Mouse (Mus musculus) cerebellum, postnatal 25 days (tissue): Measurements from ENCODE around the gene Mmp24.
"Not testable (repeated sequence)": the region's sequence is repeated elsewhere in the genome, so short reads cannot be mapped to it uniquely, and the experiment has no call there.

Experiments used
- DNase-seq, 2 experiments: peaks; one replicate each; pipeline ENCODE4 v3.0.0; 2021; ENCODE audit warnings: mixed read lengths in 2 of 2

The Mmp24 gene

DNA sequence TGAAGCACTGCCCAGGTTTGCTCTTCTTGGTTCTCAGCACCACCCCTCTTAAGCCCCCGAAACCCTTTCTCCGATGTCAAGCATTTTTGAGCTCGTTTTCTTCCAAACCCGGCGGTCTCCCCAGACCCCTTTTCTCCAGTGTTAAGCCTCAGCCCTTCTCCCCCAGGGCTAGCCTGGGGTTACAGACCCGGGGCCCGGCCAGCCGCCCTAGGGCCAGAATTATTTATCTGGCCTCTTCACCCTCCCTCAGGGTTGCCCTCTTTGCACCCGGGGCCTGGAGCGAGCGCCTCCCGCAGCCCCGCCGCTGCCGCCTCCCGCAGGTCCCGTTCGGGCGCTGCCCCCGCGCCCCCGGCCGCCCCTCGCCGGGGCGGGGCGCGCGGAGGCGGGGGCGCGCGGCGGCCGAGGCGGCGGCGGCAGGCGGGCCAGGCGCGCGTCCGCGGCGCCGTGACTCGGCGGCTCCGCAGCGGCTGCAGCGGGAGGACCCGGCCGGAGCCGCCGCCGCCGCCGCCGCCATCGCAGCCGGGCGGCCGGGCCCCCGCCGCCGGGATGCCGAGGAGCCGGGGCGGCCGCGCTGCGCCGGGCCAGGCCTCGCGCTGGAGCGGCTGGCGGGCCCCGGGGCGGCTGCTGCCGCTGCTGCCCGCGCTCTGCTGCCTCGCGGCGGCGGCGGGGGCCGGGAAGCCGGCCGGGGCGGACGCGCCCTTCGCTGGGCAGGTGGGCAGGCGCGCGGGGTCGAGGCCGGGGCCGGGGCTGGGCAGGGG, at the start of gene Mmp24:
TSS of gene Mmp24 (plus strand) at position 416 of the 758 bp plus-strand sequence.
- DNase-seq, result peak; percentile 68 to 74

DNA sequence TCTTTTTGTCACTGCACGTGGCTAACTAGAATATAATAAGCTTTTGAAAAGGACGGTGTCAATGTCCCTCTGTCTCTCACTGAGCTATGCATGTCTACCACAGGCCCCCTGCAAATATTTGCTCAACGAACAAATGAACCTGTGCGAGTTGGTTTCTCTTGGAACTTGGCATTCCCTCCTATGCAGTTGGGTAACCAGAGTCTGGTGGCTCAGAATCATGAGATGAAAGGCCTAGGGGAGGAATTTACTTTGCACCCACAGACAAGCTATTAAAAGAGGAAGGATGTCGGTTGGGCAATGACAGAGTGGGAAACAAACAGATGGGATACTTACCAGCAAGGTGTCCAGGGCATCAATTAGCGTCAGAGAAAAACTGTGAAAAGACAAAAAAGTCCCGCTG, 48.8 kb upstream of the Mmp24 start:
- no peak for DNase-seq

DNA sequence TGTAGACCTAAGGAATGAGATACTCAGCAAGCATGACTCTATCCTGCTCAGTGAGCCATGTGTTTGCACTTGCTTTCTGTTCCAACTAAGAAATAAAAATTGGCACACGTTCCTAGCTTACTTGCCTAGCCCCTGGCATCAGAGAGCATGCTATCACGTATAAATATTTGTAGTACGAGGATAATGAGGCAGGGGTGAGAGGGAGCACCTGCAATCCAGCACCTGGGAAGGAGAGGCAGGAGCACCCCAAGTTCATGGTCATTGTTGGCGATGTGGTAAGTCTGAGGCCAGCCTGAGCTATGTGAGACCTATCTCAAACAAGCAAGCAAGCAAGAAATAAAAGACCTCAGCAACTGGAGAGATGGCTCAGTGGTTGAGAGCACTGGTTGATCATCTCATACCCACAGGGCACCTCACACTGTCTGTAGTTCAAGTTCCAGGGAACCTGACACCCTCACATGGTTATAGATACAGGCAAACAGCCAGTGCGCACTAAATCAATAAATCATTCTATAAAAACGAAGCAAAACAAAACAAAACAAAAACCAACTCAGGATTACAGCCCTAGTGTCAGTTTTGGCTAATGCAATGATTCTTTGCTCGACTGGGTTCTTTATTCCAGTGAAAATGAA, 47.3 kb upstream of the Mmp24 start:
- no peak for DNase-seq

DNA sequence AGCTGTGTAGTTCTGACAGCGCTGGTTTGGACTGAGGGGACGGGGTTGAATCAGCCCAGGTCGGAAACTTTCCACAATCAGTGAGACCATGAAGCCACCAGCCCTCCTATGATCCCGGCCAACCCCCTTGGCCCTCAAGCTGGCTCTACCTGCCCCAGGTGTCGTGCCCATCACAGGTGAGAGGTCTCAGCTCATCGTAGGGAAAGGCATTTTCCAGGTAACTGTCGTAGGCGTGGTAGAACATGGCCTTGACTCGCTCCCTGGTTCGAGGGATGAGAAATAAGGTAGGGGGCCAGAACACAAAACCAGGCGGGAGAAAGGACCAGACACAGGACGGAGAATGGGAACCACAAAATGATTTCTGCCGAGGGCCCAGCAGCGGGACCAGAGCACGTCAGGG, 46.4 kb upstream of the Mmp24 start:
- DNase-seq, result no peak

DNA sequence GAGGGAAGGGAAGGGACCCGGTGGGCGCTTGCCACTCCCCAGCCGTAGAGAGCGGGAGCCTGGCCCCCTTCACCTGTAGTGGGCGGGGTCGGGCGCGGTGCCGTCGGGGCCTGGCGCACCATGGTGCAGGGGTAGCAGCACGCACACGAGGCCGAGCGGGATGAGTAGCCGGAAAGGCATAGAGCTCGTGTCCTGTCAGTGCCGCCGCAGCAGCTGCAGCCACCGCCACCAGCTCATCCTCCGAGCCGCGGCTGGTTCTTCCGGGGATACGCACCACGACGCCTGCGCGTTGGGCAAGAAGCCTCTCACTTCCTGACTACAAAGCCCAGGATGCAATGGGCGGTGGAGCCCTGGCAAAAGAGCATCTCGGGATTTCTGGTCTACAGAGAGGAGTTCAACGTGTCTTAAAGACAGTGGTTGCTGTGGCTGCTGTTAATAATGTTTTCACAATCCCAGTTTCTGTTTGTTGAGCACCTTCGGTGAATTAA, 45.9 kb upstream of the Mmp24 start, which contains the start of gene Edem2:
TSS of gene Edem2 (minus strand) at position 318 of the 488 bp plus-strand sequence.
- peak; percentile 87 to 94 for DNase-seq

DNA sequence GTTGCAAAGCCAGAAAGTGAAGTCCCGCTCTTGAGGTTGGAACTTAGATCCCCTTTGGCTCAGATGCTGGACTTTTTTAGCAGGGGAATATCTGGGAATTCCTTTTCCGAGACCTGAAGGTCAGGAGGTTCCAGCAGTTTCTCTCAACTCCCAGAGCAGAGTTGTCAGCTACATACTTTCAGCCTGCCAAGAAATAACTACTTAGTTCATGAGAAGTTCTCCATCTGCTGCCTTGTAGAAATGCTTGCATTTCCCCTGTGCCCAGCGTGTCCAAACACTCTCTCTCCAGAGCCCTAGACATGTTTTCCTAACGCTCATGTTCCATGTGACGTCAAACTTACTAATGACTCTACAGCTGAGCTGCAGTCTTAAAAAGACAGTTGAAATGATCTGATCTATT, 40.1 kb upstream of the Mmp24 start:
- no peak for DNase-seq

DNA sequence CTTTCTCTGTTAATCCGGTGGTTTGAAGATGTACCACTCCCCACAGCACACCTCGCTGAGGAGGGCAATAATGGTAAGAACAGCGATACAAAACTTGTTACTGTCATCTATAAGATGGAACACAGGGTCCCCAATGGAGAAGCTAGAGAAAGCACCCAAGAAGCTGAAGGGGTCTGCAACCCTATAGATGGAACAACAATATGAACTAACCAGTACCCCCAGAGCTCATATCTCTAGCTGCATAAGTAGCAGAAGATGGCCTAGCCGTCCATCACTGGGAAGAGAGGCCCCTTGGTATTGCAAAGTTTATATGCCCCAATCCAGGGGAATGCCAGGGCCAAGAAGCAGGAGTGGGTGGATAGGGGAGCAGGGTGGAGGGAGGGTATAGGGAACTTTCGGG, 39.4 kb upstream of the Mmp24 start, which contains the start of gene Gm17581:
TSS of gene Gm17581 (minus strand) at position 101 of the 400 bp plus-strand sequence.
- DNase-seq, result not testable (repeated sequence)

DNA sequence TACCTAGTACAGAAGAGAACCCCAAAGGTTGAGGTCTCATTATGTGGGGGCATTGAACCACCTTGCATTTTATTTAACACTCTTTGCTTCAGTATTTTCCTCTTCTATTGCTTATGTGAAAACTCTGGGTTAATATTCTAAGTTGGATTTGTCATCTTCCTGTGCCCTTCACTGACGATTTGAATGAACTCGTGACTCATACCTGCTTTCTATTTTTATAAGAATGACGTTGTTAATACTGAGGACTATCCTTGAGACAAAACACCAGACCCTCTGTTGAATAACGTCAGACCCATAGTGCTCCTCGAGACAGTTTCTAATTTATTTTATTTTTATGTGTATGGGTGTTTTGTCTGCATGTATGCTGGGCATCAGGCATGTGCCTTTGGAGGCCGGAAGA, 38.2 kb upstream of the Mmp24 start:
- DNase-seq, result no peak

DNA sequence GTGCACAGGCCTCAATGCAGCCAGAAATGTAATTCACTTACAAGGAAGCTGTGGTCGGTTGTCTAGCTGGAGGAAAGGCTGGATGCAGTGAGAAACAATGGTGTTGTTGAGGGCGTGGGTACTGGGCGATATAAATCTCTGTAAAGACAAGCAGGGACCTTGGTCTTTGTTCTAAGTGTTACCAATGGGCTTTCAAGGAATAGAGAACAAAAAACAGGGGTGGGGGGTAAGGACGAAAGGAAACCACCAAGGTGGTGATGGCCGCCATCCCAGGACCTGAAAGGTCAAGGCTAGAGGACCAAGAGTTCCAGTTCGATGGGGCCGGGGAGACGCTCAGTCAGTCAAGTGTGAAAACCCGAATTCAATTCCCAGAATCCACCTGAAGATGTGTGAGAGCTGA, 37.3 kb upstream of the Mmp24 start:
- DNase-seq, result no peak

DNA sequence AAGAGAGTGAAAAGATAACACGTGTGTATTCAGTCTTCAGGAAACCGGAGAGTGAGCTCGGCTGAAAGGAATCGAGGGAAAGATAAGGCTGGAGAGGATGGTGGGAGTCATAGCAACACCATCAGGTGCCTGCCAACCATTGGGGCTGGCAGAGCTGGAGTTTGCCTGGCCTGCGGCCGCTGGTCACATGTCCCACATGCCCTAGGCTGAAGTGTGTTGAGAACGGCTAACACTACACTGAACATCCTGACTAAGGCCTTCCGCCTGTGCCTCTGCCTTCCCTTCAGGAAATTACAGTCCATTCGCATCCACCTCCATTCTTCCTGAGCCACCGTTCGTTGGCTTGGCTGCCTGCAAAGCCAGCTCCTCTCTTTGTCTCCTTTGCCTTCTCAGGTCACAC, 32.9 kb upstream of the Mmp24 start:
- no peak for DNase-seq

DNA sequence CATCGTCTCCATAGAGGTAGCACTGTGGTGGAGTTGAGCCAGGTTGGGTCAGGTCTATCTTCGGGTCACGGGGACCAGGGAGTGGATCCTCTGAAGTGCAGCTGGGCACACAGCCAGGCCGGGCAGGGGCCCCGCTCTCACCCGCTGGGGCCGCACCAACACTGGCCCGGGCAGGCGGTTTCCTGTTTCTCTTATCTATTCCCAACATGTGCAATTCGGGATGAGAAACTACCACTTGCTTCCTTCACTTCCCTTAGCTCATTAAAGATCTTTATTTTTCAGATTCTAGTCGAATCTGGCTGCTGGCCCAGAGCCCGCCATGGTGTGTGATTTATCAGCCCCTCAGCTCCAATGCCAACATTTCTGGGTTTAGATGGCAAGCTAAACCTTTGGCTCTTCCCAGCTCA, 32.2 kb upstream of the Mmp24 start:
- no peak for DNase-seq

DNA sequence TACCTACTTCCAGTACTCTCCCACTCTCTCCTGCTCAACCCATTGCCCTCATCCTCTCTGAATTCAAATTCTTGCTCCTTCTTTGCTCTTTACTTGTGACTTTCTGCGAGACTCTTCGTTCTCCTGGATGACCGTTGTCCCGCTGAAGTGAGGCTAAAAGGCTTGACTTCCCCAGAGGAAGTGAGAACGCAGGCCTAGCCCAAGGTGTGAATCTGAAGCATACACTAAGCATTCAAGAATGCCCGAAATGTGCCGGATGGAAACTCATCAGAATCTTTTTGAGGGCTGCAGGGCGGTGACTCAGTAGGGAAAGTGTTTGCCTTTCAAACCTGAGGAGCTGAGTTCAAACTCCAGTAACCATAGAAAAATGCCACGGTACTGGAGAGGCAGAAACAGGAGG, 31.8 kb upstream of the Mmp24 start:
- no peak for DNase-seq

DNA sequence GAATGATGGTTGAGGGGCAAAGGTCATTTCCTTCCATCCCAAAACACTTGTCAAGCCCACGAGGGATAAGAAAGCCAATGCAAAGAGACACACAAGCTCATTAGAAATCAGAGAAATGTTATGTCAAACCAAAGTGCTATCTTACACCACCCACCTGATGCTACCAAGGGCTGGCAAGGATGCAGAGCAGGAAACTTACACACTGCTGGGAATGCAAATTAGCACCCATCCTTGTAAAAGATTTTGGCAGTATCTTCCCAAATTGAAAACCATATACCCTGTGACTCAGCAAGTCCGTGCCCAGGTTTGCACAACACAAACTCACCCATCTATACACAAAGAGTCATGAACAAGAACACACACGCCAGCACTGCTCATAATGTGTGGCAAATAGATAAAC, 29.7 kb upstream of the Mmp24 start:
- no peak for DNase-seq

DNA sequence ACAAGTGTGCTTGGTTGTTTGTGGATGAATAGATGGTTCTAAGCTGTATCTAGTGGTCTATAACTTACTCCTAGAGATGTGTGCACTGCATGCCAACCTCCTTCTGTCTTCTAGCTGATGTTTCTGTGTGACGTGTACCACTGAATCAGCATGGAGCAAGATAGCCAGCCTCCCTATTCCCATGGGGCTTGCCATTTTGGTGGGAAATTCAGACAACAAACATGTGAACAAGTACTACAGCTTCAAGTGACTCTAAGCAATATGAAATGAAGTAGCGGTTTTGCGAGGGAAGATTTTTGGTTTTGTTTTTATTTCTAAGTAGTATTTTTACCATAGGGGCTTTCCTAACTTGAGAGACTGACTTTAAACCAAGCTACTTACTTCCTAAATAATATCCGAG, 25.7 kb upstream of the Mmp24 start:
- DNase-seq, result no peak

DNA sequence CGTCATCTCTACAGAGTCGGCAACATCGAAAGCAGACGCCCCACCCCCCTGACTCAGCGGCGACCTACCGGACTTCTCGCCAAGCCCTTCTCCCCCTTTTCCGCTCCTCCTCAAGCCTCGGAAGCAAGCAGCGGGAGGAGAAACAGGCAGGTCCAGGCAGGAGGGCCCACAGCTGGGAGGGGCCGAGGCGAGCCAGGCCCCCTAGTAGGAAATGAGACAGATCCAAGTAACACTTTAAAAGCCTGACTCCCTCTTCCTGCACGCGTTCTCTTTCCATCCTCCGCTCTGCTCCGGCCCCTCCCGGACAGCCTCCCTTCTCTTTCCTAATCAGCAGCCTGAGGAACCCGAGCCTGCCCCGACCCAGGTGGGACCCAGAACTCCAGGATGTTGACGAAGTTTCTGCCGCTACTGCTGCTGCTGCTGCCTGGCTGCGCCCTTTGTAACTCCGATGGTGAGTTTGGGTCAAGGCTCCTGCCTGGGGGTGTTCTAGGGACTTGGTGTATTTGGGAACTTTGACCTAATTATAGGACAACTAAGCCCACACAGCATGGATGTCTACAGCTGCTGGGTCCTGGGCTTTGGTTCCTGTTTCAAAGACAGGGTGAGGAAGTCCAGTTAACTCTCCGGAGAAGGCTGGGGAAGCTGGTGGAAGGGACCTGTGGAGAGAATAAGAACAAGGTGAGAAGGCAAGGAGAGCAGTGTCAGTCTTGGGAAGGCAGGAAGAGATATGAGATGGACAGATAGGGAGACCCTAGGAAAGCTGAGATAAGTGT, 23.9 kb upstream of the Mmp24 start, which contains the start of gene Procr:
TSS of gene Procr (plus strand) at position 104 of the 773 bp plus-strand sequence.
- no peak for DNase-seq

DNA sequence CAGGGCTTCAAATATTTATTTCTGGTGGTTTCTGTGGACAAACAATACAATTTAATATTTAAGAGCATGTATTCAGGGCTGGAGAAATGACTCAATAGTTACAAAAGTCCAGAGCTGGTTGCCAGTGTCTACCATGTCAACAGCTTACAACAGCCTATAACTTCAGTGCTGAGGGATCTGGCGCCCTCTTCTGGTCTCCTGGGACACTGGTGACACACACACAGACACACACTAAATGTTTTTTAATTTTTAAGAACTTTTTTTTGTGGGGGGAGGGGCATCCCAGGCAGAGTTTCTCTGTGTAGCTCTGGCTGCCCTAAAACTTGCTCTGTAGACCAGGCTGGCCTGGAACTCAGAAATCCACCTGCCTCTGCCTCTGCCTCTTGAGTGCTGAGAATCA, 19.4 kb upstream of the Mmp24 start:
- peak in 1 of 2 experiments; percentile 61 for DNase-seq

DNA sequence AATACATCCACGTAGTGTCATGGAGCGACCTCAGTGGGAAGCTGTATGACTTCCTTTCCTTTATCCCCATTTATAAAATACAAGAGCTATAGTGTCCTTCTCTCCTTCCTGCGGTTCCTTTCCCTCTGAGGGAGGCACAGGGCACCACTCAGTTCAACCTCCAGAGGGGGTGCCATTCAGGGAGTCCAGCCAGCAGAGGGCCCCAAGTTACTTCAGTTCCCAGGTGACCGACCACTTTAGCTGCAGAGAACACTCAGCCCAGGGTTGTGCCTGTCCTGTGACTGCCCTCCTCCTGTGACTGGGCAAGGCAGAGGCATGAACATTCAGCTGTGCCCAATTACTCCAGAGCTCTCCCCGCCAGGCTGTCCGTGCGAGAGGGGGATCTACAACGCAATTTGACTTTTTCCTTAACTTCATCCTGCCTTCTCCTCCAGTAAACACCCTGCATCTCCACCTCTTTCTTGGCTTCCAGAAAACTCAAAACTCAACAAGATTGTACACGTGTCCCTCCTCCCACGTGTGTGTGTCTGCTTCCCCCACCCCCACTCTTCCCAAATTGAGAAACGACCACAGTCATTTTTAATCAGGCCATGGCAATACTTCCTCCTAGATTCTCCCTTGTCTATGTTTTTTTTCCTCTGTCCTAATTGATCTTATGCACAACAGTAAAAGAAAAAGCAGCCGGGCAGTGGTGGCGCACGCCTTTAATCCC, 18.1 kb upstream of the Mmp24 start:
- peak; percentile 43 to 57 for DNase-seq

DNA sequence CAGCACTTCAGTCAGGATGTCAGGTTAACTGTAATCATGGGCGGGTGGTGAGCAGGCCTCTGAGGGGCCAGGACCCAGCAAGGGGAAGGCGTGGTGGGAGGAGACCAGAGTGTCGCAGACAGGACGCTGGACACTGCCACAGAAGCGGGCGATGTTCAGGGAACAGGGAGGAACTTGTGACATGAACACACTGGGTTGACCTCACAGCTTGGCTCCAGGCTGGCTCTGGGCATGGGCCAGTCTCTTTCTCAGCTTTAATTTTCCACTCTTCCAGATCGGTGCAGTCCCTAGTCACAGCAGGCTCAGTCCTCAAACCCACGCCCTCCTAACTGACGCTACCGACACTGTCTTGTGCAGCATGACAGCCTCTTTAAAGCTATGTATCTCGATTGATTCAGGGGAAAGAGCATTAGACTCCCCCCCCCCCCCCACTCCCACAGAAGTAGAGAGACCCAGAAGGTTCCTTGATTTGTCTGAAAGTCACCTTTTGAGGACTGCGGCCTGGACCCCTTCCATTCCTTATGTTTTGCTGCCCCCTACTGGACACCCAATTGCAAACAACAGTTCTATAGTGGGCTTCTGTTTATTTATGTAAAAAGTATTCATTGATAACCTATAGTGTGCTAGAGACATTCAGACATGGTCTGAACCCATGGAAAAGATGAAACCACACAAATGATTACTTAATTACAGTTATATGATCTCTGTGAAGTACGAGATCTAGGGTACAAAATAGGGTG, 10.3 kb upstream of the Mmp24 start:
- peak; percentile 77 to 89 for DNase-seq

DNA sequence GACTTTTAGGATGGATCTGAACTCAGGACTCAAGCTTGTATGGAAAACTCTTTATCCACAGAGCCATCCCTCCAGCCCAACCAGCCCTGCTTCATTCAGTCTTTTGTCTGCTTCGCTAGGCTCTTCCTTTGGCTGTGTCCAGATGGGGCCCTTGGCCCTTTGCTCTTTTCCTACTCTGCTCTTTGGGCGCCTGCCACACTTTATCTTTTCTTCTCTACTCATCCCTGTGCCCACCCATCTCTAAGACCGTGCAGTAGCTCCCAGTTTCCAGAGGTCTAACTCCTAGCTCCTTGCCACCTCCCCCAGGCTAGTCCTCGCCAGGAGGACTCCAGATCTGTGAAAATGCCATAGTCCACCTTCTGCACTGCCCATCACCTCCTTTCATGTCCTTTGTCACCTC, 1.5 kb upstream of the Mmp24 start:
- peak; percentile 47 to 50 for DNase-seq

DNA sequence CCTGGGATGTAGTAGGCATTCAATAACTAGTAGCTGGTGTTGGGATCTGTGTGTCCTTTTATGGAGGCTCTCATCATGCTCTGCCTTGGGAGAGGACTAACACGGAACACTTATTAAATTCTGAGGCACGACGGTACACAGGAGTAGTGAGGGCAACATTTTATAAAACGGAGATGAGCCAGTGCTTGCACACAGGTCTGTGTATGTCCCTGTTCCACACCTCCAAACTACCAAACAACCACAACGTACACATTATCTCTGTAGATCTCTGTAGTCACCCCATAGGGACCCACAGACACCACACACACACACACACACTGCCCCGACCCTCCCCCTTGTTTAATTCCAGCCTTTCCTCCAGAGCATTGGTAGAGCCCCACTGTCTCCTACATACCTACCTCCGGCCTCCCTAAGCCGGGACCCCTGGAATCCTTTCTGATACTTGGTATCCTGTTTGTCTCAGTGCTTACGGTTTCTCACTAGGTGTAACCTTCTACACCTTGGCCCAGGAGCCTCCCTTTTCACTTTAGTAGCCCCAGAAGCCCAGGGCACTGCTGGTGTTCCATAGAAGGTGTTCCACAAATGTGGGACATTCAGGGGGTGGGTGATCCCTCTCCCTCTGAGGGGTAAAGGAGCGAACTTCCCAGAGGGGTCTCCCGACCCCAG, 748 bp upstream of the Mmp24 start:
- peak; percentile 55 to 68 for DNase-seq

DNA sequence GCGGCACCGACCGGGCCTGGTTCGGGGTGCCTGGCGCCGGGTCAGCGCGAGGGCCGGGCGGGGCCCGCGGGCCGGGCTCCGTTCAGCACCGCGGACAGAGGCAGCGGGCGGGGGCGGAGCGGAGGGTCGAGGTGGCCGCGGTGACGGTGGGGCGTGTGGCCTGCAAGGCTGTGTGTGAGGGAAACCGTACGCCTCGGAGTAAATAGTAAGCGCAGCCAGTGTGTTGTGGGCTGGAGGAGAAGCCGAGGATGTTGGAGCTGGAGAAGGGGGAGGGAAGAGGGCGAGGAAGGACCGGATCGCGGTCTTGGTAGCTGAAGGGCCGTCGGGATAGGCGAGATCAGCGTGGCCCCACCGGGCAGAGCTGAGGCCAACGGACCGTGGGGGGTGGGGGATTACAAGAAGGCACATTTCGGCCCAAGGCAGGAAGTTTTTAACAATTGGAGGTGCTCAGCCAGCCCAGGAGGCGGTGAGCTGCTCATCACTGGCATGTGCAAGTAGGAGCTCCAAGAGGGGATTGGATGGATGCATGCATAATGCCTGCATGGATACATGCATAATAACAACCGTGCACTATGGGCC, 632 bp downstream of the Mmp24 start:
- peak; percentile 86 to 88 for DNase-seq
